Mouse (Mus musculus) limb, embryonic 14.5 days (tissue): ENCODE measurements at regions not wholly inside any gene's neighbourhood (a gene's known extent, or its start where the extent isn't known, plus 50 kb on each side); places are given as distances from the start of the nearest gene placed in this dataset.

Experiments
- ATAC-seq: fragments of 200-750 bp; cut with Nextera tagmentation; 2 replicates; pipeline ENCODE4 v1.8.0; 2017; ENCODE audit warnings: low read depth, moderate number of reproducible peaks, moderate TSS enrichment; ENCODE audit not compliant: low FRiP score
- DNase-seq: peaks from one replicate; pipeline ENCODE4 v3.0.0-alpha.2; 2015; ENCODE audit warnings: low spot score
- H3K27ac ChIP-seq: fragments of 300-500 bp; sonication (generic); replicated peaks from 2 replicates; pipeline ENCODE4 v1.5.1; 2014; ENCODE audit warnings: low read depth, mild to moderate bottlenecking, low read length, moderate library complexity, mixed read lengths
- H3K27me3 ChIP-seq: fragments of 300-500 bp; sonication (generic); 2 replicates; pipeline ENCODE4 v1.6.1; 2014; ENCODE audit warnings: low read length, mixed read lengths; ENCODE audit not compliant: control insufficient read depth, insufficient read depth
- H3K36me3 ChIP-seq: fragments of 300-500 bp; sonication (generic); 2 replicates; pipeline ENCODE4 v1.6.1; 2014; ENCODE audit warnings: mild to moderate bottlenecking, low read length, moderate library complexity, mixed read lengths; ENCODE audit not compliant: control insufficient read depth, insufficient read depth
- H3K4me1 ChIP-seq: fragments of 300-500 bp; sonication (generic); 2 replicates; pipeline ENCODE4 v1.6.1; 2014; ENCODE audit warnings: antibody characterized with exemption, low read length, mixed read lengths; ENCODE audit not compliant: control insufficient read depth, insufficient read depth
- H3K4me2 ChIP-seq: fragments of 300-500 bp; sonication (generic); replicated peaks from 2 replicates; pipeline ENCODE4 v1.6.1; 2014; ENCODE audit warnings: low read depth, mild to moderate bottlenecking, low read length, moderate library complexity; ENCODE audit not compliant: severe bottlenecking
- H3K4me3 ChIP-seq: fragments of 300-500 bp; sonication (generic); replicated peaks from 2 replicates; pipeline ENCODE4 v1.5.1; 2014; ENCODE audit warnings: low read length
- H3K9ac ChIP-seq: fragments of 300-500 bp; sonication (generic); 2 replicates; pipeline ENCODE4 v1.6.1; 2014; ENCODE audit warnings: mild to moderate bottlenecking, low read depth, low read length, moderate library complexity; ENCODE audit not compliant: severe bottlenecking
- H3K9me3 ChIP-seq: fragments of 300-500 bp; sonication (generic); 2 replicates; pipeline ENCODE4 v1.6.1; 2016; ENCODE audit warnings: low read length; ENCODE audit not compliant: control insufficient read depth
- POLR2A ChIP-seq: fragments of 200-500 bp; IDR thresholded peaks from 2 replicates; pipeline ENCODE4 v1.8.0; 2012; ENCODE audit warnings: inconsistent platforms, mild to moderate bottlenecking, moderate library complexity, borderline replicate concordance; ENCODE audit not compliant: insufficient read depth, insufficient read length; ENCODE audit errors: extremely low read depth
- WGBS: fragments of 180-500 bp; shearing (Covaris S2); extraction: QIAGEN DNeasy Blood & Tissue Kit; methylation state at CpG from one replicate; pipeline ENCODE4 v1.1.7; 2014; 5-methylcytosine and 5-hydroxymethylcytosine counted together

DNA sequence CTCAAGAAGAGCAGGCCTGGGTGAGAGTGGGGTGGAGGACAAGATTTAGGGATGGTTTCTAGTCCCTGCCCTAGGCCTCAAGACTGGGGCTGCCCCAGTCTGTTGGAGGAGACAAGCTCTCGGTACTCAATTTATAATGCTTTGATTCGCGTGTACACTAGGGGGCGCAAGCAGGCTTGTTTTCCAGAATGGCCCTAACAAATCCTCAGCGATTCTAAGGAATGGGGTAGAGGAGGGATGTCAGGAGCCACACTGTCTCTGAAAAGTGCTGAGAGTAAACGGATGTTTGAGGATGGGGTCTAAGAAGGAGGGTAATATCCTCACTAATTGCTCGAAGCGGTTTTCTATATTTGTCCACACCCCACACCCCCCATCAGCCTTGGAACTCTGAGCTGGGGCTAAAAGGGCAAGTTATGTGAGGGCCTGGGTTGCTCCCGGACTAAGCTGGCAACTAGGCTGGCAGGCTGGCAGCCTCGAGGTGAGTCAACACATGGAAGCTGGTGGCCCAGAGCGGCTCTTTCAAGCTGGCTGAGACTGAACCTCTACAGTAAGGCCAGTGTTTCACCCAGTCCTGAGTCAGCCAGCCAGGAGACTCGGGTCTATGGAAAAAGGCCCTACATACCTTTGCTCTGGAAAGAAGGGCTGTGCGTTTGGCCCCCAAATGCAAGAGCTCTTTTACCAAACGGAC is 176.7 kb downstream of the Ttc8 start:
- no peak for TF ChIP-seq POLR2A
- DNase-seq = peak; percentile 87
- H3K9ac ChIP-seq = no peak overlapping the region
- no peaks in the 10 kb centered on the region for H3K9me3 ChIP-seq
- 0 out of 2 replicates have a peak overlapping the region, but pooled peaks have one; percentile 30 for H3K27ac ChIP-seq
- no peaks in the 10 kb centered on the region for H3K4me1 ChIP-seq
- 0 out of 2 replicates have a peak, but pooled peaks have one; percentile 37 for ATAC-seq
- H3K27me3 ChIP-seq = no peaks in the 10 kb centered on the region
- WGBS = 37% methylated on average over 14 of the region's 14 CpGs
- no peak overlapping the region for H3K4me3 ChIP-seq
- no peak overlapping the region for H3K4me2 ChIP-seq
- H3K36me3 ChIP-seq = no peaks in the 10 kb centered on the region

- no peak for DNase-seq
- Histone ChIP-seq H3K36me3 (no peaks in the 10 kb centered on the region), H3K4me1 (no peaks in the 10 kb centered on the region), H3K27ac (0 out of 2 replicates have a peak overlapping the region, but pooled peaks have one; percentile 30), H3K4me2 (no peak overlapping the region), H3K9me3 (no peaks in the 10 kb centered on the region), H3K27me3 (no peaks in the 10 kb centered on the region), H3K4me3 (no peak overlapping the region), H3K9ac (no peak overlapping the region)
- 86% methylated on average over 17 of the region's 17 CpGs for WGBS
- TF ChIP-seq POLR2A = no peak
- ATAC-seq = no peak
Observed at GRCm38 (mm10) chr12:99097618-99098066, 177.3 kb downstream of the Ttc8 start.

- no peaks in the 10 kb centered on the region for H3K4me1 ChIP-seq
- H3K9ac ChIP-seq = no peak overlapping the region
- H3K4me2 ChIP-seq = no peak overlapping the region
- DNase-seq = no peak
- H3K27me3 ChIP-seq = no peaks in the 10 kb centered on the region
- no peaks in the 10 kb centered on the region for H3K36me3 ChIP-seq
- WGBS = 69% methylated on average over 7 of the region's 7 CpGs
- no peak overlapping the region for H3K4me3 ChIP-seq
- no peak for TF ChIP-seq POLR2A
- no peaks in the 10 kb centered on the region for H3K9me3 ChIP-seq
- H3K27ac ChIP-seq = no peak overlapping the region
- ATAC-seq = no peak
Observed at GRCm38 (mm10) chr12:99099881-99100280, 179.5 kb downstream of the Ttc8 start.

DNA sequence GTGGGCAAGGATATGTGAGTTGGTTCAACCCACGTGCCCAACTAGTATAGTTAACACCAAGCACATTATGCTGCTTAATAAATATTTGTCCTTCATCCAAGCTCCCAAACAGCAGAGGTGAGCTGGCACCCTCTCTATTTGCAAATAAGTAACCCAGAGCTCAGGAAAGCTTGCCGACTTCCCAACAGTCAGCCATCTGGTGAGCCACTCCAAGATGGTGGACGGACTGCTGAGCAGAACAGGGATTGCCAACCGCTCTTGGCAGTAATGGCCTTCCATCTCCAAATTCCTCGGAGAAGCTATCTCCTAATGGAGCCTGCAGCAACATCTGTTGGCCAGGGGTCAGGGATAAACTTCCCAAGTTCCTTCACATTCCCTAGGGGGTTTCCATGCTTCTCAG is 188.2 kb downstream of the Ttc8 start:
- no peak for TF ChIP-seq POLR2A

GRCm38 (mm10) chr12:99113781-99114180 is 193.4 kb downstream of the Ttc8 start:
- no peak overlapping the region for H3K4me3 ChIP-seq
- DNase-seq (no peak), ATAC-seq (no peak)
- peaks cover 2% of the 10 kb centered on the region; the same call in 1 of the 2 replicates for H3K9me3 ChIP-seq
- H3K4me1 ChIP-seq = no peaks in the 10 kb centered on the region
- H3K36me3 ChIP-seq = no peaks in the 10 kb centered on the region
- H3K4me2 ChIP-seq = no peak overlapping the region
- 82% methylated on average over 2 of the region's 2 CpGs for whole genome bisulfite sequencing
- H3K27me3 ChIP-seq = no peaks in the 10 kb centered on the region
- no peak overlapping the region for H3K27ac ChIP-seq
- H3K9ac ChIP-seq = no peak overlapping the region
- no peak for TF ChIP-seq POLR2A

More for the DNA sequence above, 188.2 kb downstream of the Ttc8 start:
- H3K9ac ChIP-seq = no peak overlapping the region
- DNase-seq (no peak), ATAC-seq (no peak)
- no peak overlapping the region for H3K4me3 ChIP-seq
- H3K4me2 ChIP-seq = no peak overlapping the region
- H3K27me3 ChIP-seq = no peaks in the 10 kb centered on the region
- H3K27ac ChIP-seq = no peak overlapping the region
- 0 out of 2 replicates have a peak, but pooled peaks cover 5% of the 10 kb centered on the region for H3K9me3 ChIP-seq
- no peaks in the 10 kb centered on the region for H3K36me3 ChIP-seq
- H3K4me1 ChIP-seq = no peaks in the 10 kb centered on the region
- 96% methylated on average over 5 of the region's 5 CpGs for WGBS
